Comparison of ENCODE assay signal across 26 mouse cellular contexts in the genomic region with DNA sequence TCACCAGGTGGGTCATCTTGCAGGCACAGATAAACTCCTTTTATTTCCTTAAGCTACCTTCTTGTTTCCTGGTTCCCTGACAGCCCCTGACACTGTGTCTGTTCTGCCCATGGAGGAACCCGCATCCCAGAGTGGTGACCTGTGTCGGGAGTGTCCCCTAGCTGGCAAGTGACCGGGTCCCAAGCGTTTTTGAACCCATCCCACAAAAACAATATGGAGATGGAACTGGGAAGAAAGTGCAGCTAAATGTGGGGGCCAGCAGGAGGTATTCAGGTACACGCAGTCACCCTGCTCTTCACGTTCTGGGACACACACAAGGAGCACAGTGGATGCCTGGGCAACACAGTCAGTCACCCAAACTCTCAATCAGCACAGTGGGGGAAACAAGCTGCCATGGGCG. TPM values are rescaled to one million over a fixed set of nuclear protein-coding genes. Genes with fewer than 3 reads are reported as not detected.
DNase-seq lines count a peak whose midpoint lies in the region; ATAC-seq lines count a peak whose summit lies in the region.
"Had no signal": no experiment of that assay in that cellular context is flagged by ENCODE, and none has a peak within 500 bp of the region (broad histone marks: within the 10 kb centered on the region; RNA-seq: fewer than 3 reads in every experiment).

No protein-coding gene starts in this region.

- peaks cover 71% of the 10 kb centered on the region for H3K4me1 ChIP-seq in erythroblast, embryonic 14.5 days (ENCODE audit: control insufficient read depth)
- peaks cover 40% of the 10 kb centered on the region for H3K4me1 ChIP-seq in liver, embryonic 12.5 days
- H3K4me1 ChIP-seq in midbrain, embryonic 10.5 days: peaks cover 35% of the 10 kb centered on the region
- H3K4me1 ChIP-seq in midbrain, embryonic 13.5 days (replicated peaks): peaks cover 31% of the 10 kb centered on the region

- H3K9ac ChIP-seq in liver, embryonic 12.5 days: no peak overlapping the region
- H3K9ac ChIP-seq in midbrain, embryonic 13.5 days (replicated peaks): no peak overlapping the region
- H3K9ac ChIP-seq: embryonic facial prominence, embryonic 12.5 days; hindbrain, embryonic 12.5 days had no signal

- H3K9me3 ChIP-seq in erythroblast, embryonic 14.5 days (ENCODE audit: control insufficient read depth, low read length): no peaks in the 10 kb centered on the region
- no peaks in the 10 kb centered on the region for H3K9me3 ChIP-seq in liver, embryonic 12.5 days (replicated peaks)
- no peaks in the 10 kb centered on the region for H3K9me3 ChIP-seq in midbrain, embryonic 10.5 days (replicated peaks)
- no peaks in the 10 kb centered on the region for H3K9me3 ChIP-seq in midbrain, embryonic 13.5 days
- H3K9me3 ChIP-seq: embryonic facial prominence, embryonic 12.5 days; heart, embryonic 12.5 days; hindbrain, embryonic 12.5 days had no signal

- 76% methylated on average over 7 of the region's 7 CpGs for WGBS in liver, embryonic 12.5 days (ENCODE audit: insufficient replicate concordance)
- 81% methylated on average over 7 of the region's 7 CpGs for WGBS in midbrain, embryonic 10.5 days
- WGBS in midbrain, embryonic 13.5 days: 81% methylated on average over 7 of the region's 7 CpGs

- H3K4me2 ChIP-seq in liver, embryonic 12.5 days: peak overlapping the region; percentile 87; the same call in 1 of the 2 replicates
- no peak overlapping the region for H3K4me2 ChIP-seq in midbrain, embryonic 13.5 days (replicated peaks)

- peak overlapping the region; percentile 72 for H3K4me3 ChIP-seq in erythroblast, embryonic 14.5 days (replicated peaks)
- no peak overlapping the region for H3K4me3 ChIP-seq in liver, embryonic 12.5 days
- peak overlapping the region; percentile 51; the same call in 1 of the 2 replicates for H3K4me3 ChIP-seq in midbrain, embryonic 10.5 days
- no peak overlapping the region for H3K4me3 ChIP-seq in midbrain, embryonic 13.5 days (replicated peaks)
- H3K4me3 ChIP-seq: heart, adult 2 months; hindbrain, embryonic 12.5 days had no signal

- no peak for DNase-seq in liver
- DNase-seq in midbrain, embryonic 10.5 days (ENCODE audit: low spot score): no peak
- no peak for DNase-seq in thymus, postnatal 25 days
- DNase-seq: adrenal gland, postnatal 10 days; B cell, adult 2 months; cerebellum, adult 11 months; cerebellum, adult 8-10 months; cerebellum, postnatal 14 days; embryo, embryonic 11 days; gastrocnemius, postnatal 10 days; heart, adult 2 months; heart, postnatal 4 days had no signal

- no peak for ATAC-seq in erythroblast, adult 5-6 weeks (replicated peaks; ENCODE audit: low FRiP score, poor library complexity, severe bottlenecking)
- no peak for ATAC-seq in liver, embryonic 12.5 days
- ATAC-seq in midbrain, embryonic 13.5 days: no peak
- ATAC-seq: CD4-positive, CD25-positive, alpha-beta regulatory T cell, adult 4 months; forebrain, embryonic 14.5 days; hindbrain, embryonic 16.5 days; inflammation-experienced regulatory T-cells, adult 6 months had no signal

- no peak overlapping the region for H3K27ac ChIP-seq in liver, embryonic 12.5 days
- H3K27ac ChIP-seq in midbrain, embryonic 10.5 days (replicated peaks): no peak overlapping the region
- no peak overlapping the region for H3K27ac ChIP-seq in midbrain, embryonic 13.5 days
- H3K27ac ChIP-seq: heart, adult 2 months; hindbrain, embryonic 12.5 days had no signal

- no peaks in the 10 kb centered on the region for H3K27me3 ChIP-seq in erythroblast, embryonic 14.5 days (ENCODE audit: control insufficient read depth)
- H3K27me3 ChIP-seq in liver, embryonic 12.5 days (replicated peaks): peaks cover 17% of the 10 kb centered on the region
- H3K27me3 ChIP-seq in midbrain, embryonic 10.5 days (ENCODE audit: low read depth, poor library complexity, severe bottlenecking): 0 out of 2 replicates have a peak, but pooled peaks cover 5% of the 10 kb centered on the region
- 0 out of 2 replicates have a peak, but pooled peaks cover 4% of the 10 kb centered on the region for H3K27me3 ChIP-seq in midbrain, embryonic 13.5 days
- H3K27me3 ChIP-seq: embryonic facial prominence, embryonic 12.5 days had no signal

- no peaks in the 10 kb centered on the region for H3K36me3 ChIP-seq in erythroblast, embryonic 14.5 days (ENCODE audit: control insufficient read depth)
- no peaks in the 10 kb centered on the region for H3K36me3 ChIP-seq in liver, embryonic 12.5 days
- no peaks in the 10 kb centered on the region for H3K36me3 ChIP-seq in midbrain, embryonic 10.5 days
- H3K36me3 ChIP-seq in midbrain, embryonic 13.5 days: no peaks in the 10 kb centered on the region
- H3K36me3 ChIP-seq: embryonic facial prominence, embryonic 12.5 days; heart, embryonic 12.5 days; hindbrain, embryonic 12.5 days had no signal

RNA-seq across cellular contexts. Expression of a gene that starts 1.6 kb away (rescaled TPM):
- 0.03 and 0.08 TPM in 2 replicates for polyA plus RNA-seq in erythroblast, embryonic 14.5 days (2012)
- total RNA-seq in erythroblast, adult 5-6 weeks (2015; ENCODE audit: low replicate concordance): not detected in 2 replicates
- total RNA-seq in erythroblast, adult 5-6 weeks (2017; ENCODE audit: low replicate concordance): not detected in 2 replicates
- 0.69 and 0.85 TPM in 2 replicates for polyA plus RNA-seq in liver, embryonic 12.5 days (2016; fragmentation: Nextera tagmentation; extraction: Ambion mirVana)
- 0.27 and 0.30 TPM in 2 replicates for polyA plus RNA-seq in midbrain, embryonic 10.5 days (2016; fragmentation: Nextera tagmentation; extraction: Ambion mirVana)
- 0.12 and 0.53 TPM in 2 replicates for polyA plus RNA-seq in midbrain, embryonic 13.5 days (2015; fragmentation: Nextera tagmentation; extraction: Ambion mirVana)
- total RNA-seq: common myeloid progenitor, adult 5-6 weeks; gastrocnemius, postnatal 10 days; heart, adult 2 months; heart, postnatal 4 days; MEL had no signal
- polyA plus RNA-seq: CD4-positive, CD25-positive, alpha-beta regulatory T cell, adult 4 months; embryonic facial prominence, embryonic 12.5 days; heart, adult 2 months; heart, embryonic 12.5 days; heart, embryonic 16.5 days; inflammation-experienced regulatory T-cells, adult 6 months had no signal

RNA-seq across cellular contexts. Expression of a gene that starts 3.2 kb away (rescaled TPM):
- polyA plus RNA-seq in erythroblast, embryonic 14.5 days (2012): 8.0 and 8.8 TPM in 2 replicates
- 6.1 and 25.0 TPM in 2 replicates for total RNA-seq in erythroblast, adult 5-6 weeks (2015; ENCODE audit: low replicate concordance)
- total RNA-seq in erythroblast, adult 5-6 weeks (2017; ENCODE audit: low replicate concordance): 20.4 and 45.8 TPM in 2 replicates
- polyA plus RNA-seq in liver, embryonic 12.5 days (2016; fragmentation: Nextera tagmentation; extraction: Ambion mirVana): 22.4 and 25.4 TPM in 2 replicates
- polyA plus RNA-seq in midbrain, embryonic 10.5 days (2016; fragmentation: Nextera tagmentation; extraction: Ambion mirVana): 53.2 and 64.6 TPM in 2 replicates
- polyA plus RNA-seq in midbrain, embryonic 13.5 days (2015; fragmentation: Nextera tagmentation; extraction: Ambion mirVana): 59.0 and 62.4 TPM in 2 replicates

RNA-seq across cellular contexts. Expression of a gene that starts 38.9 kb away (rescaled TPM):
- 12.4 and 35.9 TPM in 2 replicates for polyA plus RNA-seq in erythroblast, embryonic 14.5 days (2012)
- total RNA-seq in erythroblast, adult 5-6 weeks (2015; ENCODE audit: low replicate concordance): 137 and 171 TPM in 2 replicates
- 151 and 182 TPM in 2 replicates for total RNA-seq in erythroblast, adult 5-6 weeks (2017; ENCODE audit: low replicate concordance)
- 52.6 and 58.9 TPM in 2 replicates for polyA plus RNA-seq in liver, embryonic 12.5 days (2016; fragmentation: Nextera tagmentation; extraction: Ambion mirVana)
- polyA plus RNA-seq in midbrain, embryonic 10.5 days (2016; fragmentation: Nextera tagmentation; extraction: Ambion mirVana): 29.3 and 32.7 TPM in 2 replicates
- polyA plus RNA-seq in midbrain, embryonic 13.5 days (2015; fragmentation: Nextera tagmentation; extraction: Ambion mirVana): 34.2 and 37.3 TPM in 2 replicates

Comparison
In these comparisons a context has a peak if more than half of its experiments do, and no peak if none do; other contexts are left out.
1. H3K4me3 ChIP-seq: peak in erythroblast, embryonic 14.5 days (single experiment) and midbrain, embryonic 10.5 days (single experiment); none in liver, embryonic 12.5 days (single experiment) and midbrain, embryonic 13.5 days (single experiment).